Mouse (Mus musculus) frontal cortex, postnatal 10 days (tissue): ENCODE results near the gene Gm20662.

ENCODE experiments used
- DNase-seq, 2 experiments: peaks; one replicate each; pipeline ENCODE4 v3.0.0; 2022; ENCODE audit warnings: low spot score in 2 of 2, mixed read lengths in 1 of 2

Gene Gm20662

GRCm38 (mm10) chr9:108085261-108085660 lies 89.1 kb downstream of the Gm20662 start:
- DNase-seq: no peak

- no peak for DNase-seq
Measured at GRCm38 (mm10) chr9:108090611-108091120, 94.5 kb downstream of the Gm20662 start.

DNA sequence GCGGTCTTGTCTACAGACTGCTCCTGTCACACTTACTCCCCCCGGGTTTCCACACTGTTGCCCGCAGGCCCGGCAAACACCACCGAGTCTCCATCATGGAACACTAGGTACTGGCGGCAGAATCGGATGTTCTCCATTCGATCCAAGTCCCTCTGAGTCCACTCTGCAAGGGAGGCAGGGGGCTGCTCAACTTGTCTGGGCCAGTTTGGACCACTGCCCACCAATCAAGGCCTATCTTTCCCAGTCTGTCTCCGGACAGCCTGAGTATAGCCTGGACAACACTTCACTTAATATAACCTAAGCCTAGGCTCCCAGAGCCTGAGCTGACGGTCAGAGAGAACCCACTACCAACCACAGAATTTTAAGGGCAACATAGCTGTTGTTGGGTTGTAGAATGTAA lies 97.4 kb downstream of the Gm20662 start:
- DNase-seq: no peak

DNA sequence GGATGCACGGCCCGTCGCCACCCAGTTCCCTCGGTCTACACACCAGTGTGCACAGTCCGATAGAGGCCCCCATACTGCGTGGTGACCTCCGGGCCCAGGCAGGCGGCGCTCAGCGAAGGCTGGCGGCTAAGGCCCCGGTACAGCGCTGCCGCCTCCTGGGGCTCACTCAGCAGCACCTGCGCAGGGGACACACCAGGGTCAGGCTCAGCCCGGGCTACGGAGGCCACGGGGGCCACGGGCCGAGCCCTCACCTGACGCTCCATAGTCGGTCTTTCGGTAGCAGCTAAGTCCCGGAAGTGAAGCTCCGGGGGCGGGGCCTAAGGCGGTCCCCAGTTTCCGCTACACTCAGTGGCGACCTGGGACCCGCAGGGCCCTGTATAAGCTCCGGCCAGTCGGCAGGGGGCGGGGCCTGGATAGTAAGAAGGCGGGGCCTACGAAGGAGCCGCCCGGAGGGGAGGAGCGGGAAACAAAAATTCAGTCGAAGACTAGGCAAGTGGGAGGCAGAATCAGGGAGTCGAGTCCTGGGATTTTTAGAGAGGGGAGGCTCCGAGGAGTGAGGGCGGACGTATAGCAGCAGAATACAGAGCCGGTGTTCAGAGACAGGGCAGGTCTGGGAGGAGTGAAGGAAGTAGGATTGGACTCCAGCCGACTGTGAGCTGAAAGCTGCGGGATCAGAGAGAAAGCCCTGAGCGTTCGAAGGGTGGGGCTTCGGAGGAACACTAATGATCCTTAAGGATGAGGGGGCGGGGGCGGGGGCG lies 98.2 kb downstream of the Gm20662 start, which contains the start of gene Apeh:
Gene Apeh, minus strand, starts transcription at position 423 of the 758 bp plus-strand sequence.
- DNase-seq: peak; percentile 86 to 90
